Mouse (Mus musculus) left cerebral cortex, adult 2 months (tissue): ENCODE measurements at regions not wholly inside any gene's neighbourhood (a gene's known extent, or its start where the extent isn't known, plus 50 kb on each side); places are given as distances from the start of the nearest gene placed in this dataset.
A peak's percentile ranks its signal among the peaks of the same experiment; 100 is the strongest.

Source experiments
- DNase-seq, 2 experiments: peaks; one replicate each; pipeline ENCODE4 v3.0.0; 2021 to 2022; ENCODE audit warnings: low spot score in 2 of 2, mixed read lengths in 1 of 2; ENCODE audit errors: extremely low spot score in 1 of 2
- H3K27ac ChIP-seq: fragments of 200-600 bp; 2 replicates; pipeline ENCODE4 v1.8.1; 2022
- H3K4me3 ChIP-seq: fragments of 200-600 bp; 2 replicates; pipeline ENCODE4 v1.8.1; 2022
- CTCF ChIP-seq: fragments of 200-600 bp; IDR thresholded peaks from 2 replicates; pipeline ENCODE4 v1.8.1; 2022; ENCODE audit warnings: antibody characterized with exemption, mild to moderate bottlenecking, moderate library complexity
- intact Hi-C: fragments of 180-260 bp; cut with DNase I; formaldehyde crosslinking; loops from one replicate; pipeline ENCODE4 v1.15.1; 2025

- no peak overlapping the region for H3K27ac ChIP-seq
- no peak overlapping the region for H3K4me3 ChIP-seq
- no peak for TF ChIP-seq CTCF
- no peak for DNase-seq
- intact Hi-C loops, result no loop called here
These were observed 89.6 kb upstream of the Pja1 start for GRCm38 (mm10) chrX:99560699-99561098.

- DNase-seq, result no peak
- Histone ChIP-seq H3K27ac (no peak overlapping the region), H3K4me3 (no peak overlapping the region)
- TF ChIP-seq CTCF, result no peak
- intact Hi-C loops, result no loop called here
These were observed 85.8 kb upstream of the Pja1 start for GRCm38 (mm10) chrX:99556876-99557354.

- Histone ChIP-seq H3K4me3 (no peak overlapping the region), H3K27ac (no peak overlapping the region)
- no peak for TF ChIP-seq CTCF
- DNase-seq, result no peak
- intact Hi-C loops, result no loop called here
These were observed 85.1 kb upstream of the Pja1 start for GRCm38 (mm10) chrX:99555976-99556781.

GRCm38 (mm10) chrX:99552778-99553177 is 81.7 kb upstream of the Pja1 start:
- intact Hi-C loops, result no loop called here
- TF ChIP-seq CTCF, result no peak
- DNase-seq, result no peak
- Histone ChIP-seq H3K4me3 (no peak overlapping the region), H3K27ac (no peak overlapping the region)

GRCm38 (mm10) chrX:99550057-99550760 is 79.1 kb upstream of the Pja1 start:
- DNase-seq, result no peak
- intact Hi-C loops, result no loop called here
- no peak for TF ChIP-seq CTCF
- no peak overlapping the region for H3K4me3 ChIP-seq
- no peak overlapping the region for H3K27ac ChIP-seq

GRCm38 (mm10) chrX:99548284-99549019 is 77.4 kb upstream of the Pja1 start:
- no peak overlapping the region for H3K27ac ChIP-seq
- intact Hi-C loops, result no loop called here
- TF ChIP-seq CTCF, result no peak
- no peak for DNase-seq
- no peak overlapping the region for H3K4me3 ChIP-seq

- no peak overlapping the region for H3K27ac ChIP-seq
- no peak for TF ChIP-seq CTCF
These were observed 73.3 kb upstream of the Pja1 start for GRCm38 (mm10) chrX:99544410-99544809.

GRCm38 (mm10) chrX:99541916-99542315 is 70.8 kb upstream of the Pja1 start:
- Histone ChIP-seq H3K4me3 (no peak overlapping the region), H3K27ac (no peak overlapping the region)
- intact Hi-C loops, result no loop called here
- no peak for TF ChIP-seq CTCF
- DNase-seq, result no peak

More at GRCm38 (mm10) chrX:99544410-99544809, 73.3 kb upstream of the Pja1 start:
- no peak overlapping the region for H3K4me3 ChIP-seq
- intact Hi-C loops, result no loop called here
- no peak for DNase-seq

GRCm38 (mm10) chrX:99540087-99540576 is 69.1 kb upstream of the Pja1 start:
- intact Hi-C loops, result no loop called here
- TF ChIP-seq CTCF, result no peak
- no peak for DNase-seq
- Histone ChIP-seq H3K4me3 (no peak overlapping the region), H3K27ac (no peak overlapping the region)

GRCm38 (mm10) chrX:99539684-99540083 is 68.6 kb upstream of the Pja1 start:
- no peak for DNase-seq
- H3K27ac ChIP-seq, result no peak overlapping the region
- intact Hi-C loops, result no loop called here
- TF ChIP-seq CTCF, result no peak
- no peak overlapping the region for H3K4me3 ChIP-seq

GRCm38 (mm10) chrX:99537814-99538213 is 66.7 kb upstream of the Pja1 start:
- intact Hi-C loops, result no loop called here
- no peak for DNase-seq
- no peak for TF ChIP-seq CTCF
- H3K4me3 ChIP-seq, result no peak overlapping the region
- H3K27ac ChIP-seq, result no peak overlapping the region

GRCm38 (mm10) chrX:99534922-99535321 is 63.8 kb upstream of the Pja1 start:
- intact Hi-C loops, result loop anchor here (5.0 kb wide), 2 partner anchors 37 to 122 kb away; no protein-coding TSS in a partner anchor
- DNase-seq, result peak in 1 of 2 experiments; percentile 14
- Histone ChIP-seq H3K4me3 (no peak overlapping the region), H3K27ac (no peak overlapping the region; the same call in 1 of the 2 replicates)
- no peak for TF ChIP-seq CTCF
